Mouse (Mus musculus) liver, embryonic 14.5 days (tissue): ENCODE data around the gene Cd70.

Experiments used
- CTCF ChIP-seq: IDR thresholded peaks from 2 replicates; pipeline ENCODE4 v1.5.1; 2016; ENCODE audit warnings: antibody characterized with exemption, low read depth, control low read depth
- EP300 ChIP-seq: IDR thresholded peaks from 2 replicates; pipeline ENCODE4 v1.6.1; 2016; ENCODE audit warnings: antibody characterized with exemption, low read depth

- TF ChIP-seq CTCF: no peak
- no peak for TF ChIP-seq EP300
Observed at GRCm38 (mm10) chr17:57148343-57148742, 1.2 kb downstream of the Cd70 start.
